Mouse (Mus musculus) embryo, embryonic 10 days (tissue): ENCODE results near the gene Cdc6.

Source experiments
- DNase-seq: peaks from one replicate; pipeline ENCODE4 v3.0.0-alpha.2; 2015; ENCODE audit warnings: low spot score

Cdc6 gene

GRCm38 (mm10) chr11:98907437-98908173 is at the start of gene Cdc6:
Cdc6 (plus strand) TSS chr11:98907801.
- DNase-seq, result peak; percentile 100

GRCm38 (mm10) chr11:98858759-98859731 is 48.6 kb upstream of the Cdc6 start:
- peak; percentile 91 for DNase-seq

GRCm38 (mm10) chr11:98863028-98863750 is 44.4 kb upstream of the Cdc6 start, which contains the start of gene Wipf2:
Wipf2 (plus strand) TSS chr11:98863638.
- DNase-seq, result peak; percentile 99

GRCm38 (mm10) chr11:98863751-98864429 is 43.7 kb upstream of the Cdc6 start:
- peak; percentile 73 for DNase-seq

GRCm38 (mm10) chr11:98867293-98867692 is 40.3 kb upstream of the Cdc6 start:
- DNase-seq, result peak; percentile 29

GRCm38 (mm10) chr11:98869906-98870305 is 37.7 kb upstream of the Cdc6 start:
- DNase-seq, result no peak

- DNase-seq, result no peak
Measured at GRCm38 (mm10) chr11:98870791-98871190, 36.8 kb upstream of the Cdc6 start.

- no peak for DNase-seq
Measured at GRCm38 (mm10) chr11:98871416-98871815, 36.2 kb upstream of the Cdc6 start.

- no peak for DNase-seq
Measured at GRCm38 (mm10) chr11:98872040-98872439, 35.6 kb upstream of the Cdc6 start.

- no peak for DNase-seq
Measured at GRCm38 (mm10) chr11:98873900-98874299, 33.7 kb upstream of the Cdc6 start.

- no peak for DNase-seq
Measured at GRCm38 (mm10) chr11:98877001-98877400, 30.6 kb upstream of the Cdc6 start.

- DNase-seq, result no peak
Measured at GRCm38 (mm10) chr11:98887703-98888102, 19.9 kb upstream of the Cdc6 start.

- DNase-seq, result no peak
Measured at GRCm38 (mm10) chr11:98889077-98889476, 18.5 kb upstream of the Cdc6 start.

- no peak for DNase-seq
Measured at GRCm38 (mm10) chr11:98889977-98890376, 17.6 kb upstream of the Cdc6 start.

- no peak for DNase-seq
Measured at GRCm38 (mm10) chr11:98892426-98892825, 15.2 kb upstream of the Cdc6 start.

- DNase-seq, result no peak
Measured at GRCm38 (mm10) chr11:98900529-98901125, 7.0 kb upstream of the Cdc6 start.

GRCm38 (mm10) chr11:98902621-98903245 is 4.9 kb upstream of the Cdc6 start:
- DNase-seq, result peak; percentile 89

- no peak for DNase-seq
Measured at GRCm38 (mm10) chr11:98904577-98904976, 3.0 kb upstream of the Cdc6 start.

- peak; percentile 47 for DNase-seq
Measured at GRCm38 (mm10) chr11:98905033-98905432, 2.6 kb upstream of the Cdc6 start.

- DNase-seq, result no peak
Measured at GRCm38 (mm10) chr11:98905583-98905982, 2.0 kb upstream of the Cdc6 start.

GRCm38 (mm10) chr11:98907063-98907436 is 551 bp upstream of the Cdc6 start:
- no peak for DNase-seq
